Mouse (Mus musculus): ENCODE results near the gene Agmat. TPM values are rescaled to one million over a fixed set of nuclear protein-coding genes. Genes with fewer than 3 reads are reported as not detected.

Gene Agmat
- polyA plus RNA-seq, 1 experiment from 2014 or later = 18.0 TPM

DNA sequence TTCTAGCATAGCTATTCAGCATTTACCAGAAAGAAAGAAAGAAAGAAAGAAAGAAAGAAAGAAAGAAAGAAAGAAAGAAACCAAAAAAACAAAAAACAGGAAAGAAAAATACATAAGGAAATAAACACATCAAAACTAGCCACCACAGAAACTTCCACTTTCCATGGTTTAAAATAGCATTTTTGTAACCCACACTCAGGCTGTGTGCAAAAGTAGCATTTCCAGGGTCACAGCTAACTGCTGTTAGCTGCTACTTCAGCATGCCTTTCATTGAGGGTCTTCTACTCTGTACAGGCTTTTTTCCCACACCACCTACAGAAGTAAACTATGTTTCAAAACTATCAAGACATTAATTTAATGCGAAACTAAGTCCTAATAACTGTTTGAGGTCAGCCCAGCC is 27.2 kb upstream of the Agmat start:
- Histone ChIP-seq H3K4me3 (ENCODE audit: low read depth, low read length) (no peak overlapping the region), H3K27me3 (replicated peaks; ENCODE audit: control insufficient read depth, insufficient read depth, low read length) (no peaks in the 10 kb centered on the region), H3K9ac (ENCODE audit: low read depth, low read length) (no peak overlapping the region), H3K4me1 (replicated peaks; ENCODE audit: control insufficient read depth, insufficient read depth, low read length) (peaks cover 30% of the 10 kb centered on the region), H3K4me2 (no peak overlapping the region), H3K9me3 (ENCODE audit: control insufficient read depth, low read length) (no peaks in the 10 kb centered on the region), H3K36me3 (ENCODE audit: control insufficient read depth, insufficient read depth, low read length) (peaks cover 12% of the 10 kb centered on the region), H3K27ac (ENCODE audit: low read depth, low read length) (no peak overlapping the region)
- WGBS = 96% methylated on average over 1 of the region's 1 CpGs
- ATAC-seq (replicated peaks; ENCODE audit: low FRiP score) (no peak), DNase-seq (ENCODE audit: low spot score) (no peak)

DNA sequence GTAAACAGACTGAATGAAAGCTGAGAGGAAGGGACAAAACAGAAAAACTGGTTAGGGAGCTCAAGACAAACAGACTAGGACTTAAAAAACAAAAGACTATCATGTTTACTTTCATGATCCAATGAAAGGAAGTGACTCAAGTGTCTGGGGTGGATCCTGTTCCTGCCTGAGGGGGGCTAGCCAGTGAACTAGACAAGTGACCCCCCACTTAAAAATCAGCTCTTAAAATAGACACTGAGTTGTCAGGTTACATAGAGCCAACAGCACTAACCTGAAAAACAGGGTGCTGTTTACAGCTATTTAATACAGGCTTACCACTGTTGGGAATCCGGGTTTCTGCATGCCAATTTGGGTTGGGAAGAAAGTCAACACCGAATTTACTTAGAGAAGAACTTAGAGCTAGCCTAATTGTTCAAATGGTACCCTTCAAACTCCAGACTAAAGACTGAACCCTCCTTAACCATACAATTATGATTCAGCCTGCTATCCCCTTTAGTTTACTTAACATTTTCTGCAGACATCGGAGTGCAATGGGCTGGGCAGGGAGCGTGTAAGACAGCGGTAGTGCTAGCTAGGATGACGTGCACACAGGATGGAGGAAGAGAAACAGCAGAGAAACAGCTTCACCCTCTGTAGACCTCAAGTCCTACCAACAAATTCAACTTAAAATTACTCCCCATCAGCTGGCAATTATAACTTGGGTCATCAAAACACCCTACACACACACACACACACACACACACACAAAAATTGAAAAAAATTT is 25.5 kb upstream of the Agmat start:
- 70% methylated on average over 6 of the region's 6 CpGs for WGBS
- DNase-seq (ENCODE audit: low spot score) (no peak), ATAC-seq (replicated peaks; ENCODE audit: low FRiP score) (no peak)
- no peaks in the 10 kb centered on the region for H3K27me3 ChIP-seq (replicated peaks; ENCODE audit: control insufficient read depth, insufficient read depth, low read length)
- peaks cover 12% of the 10 kb centered on the region for H3K36me3 ChIP-seq (ENCODE audit: control insufficient read depth, insufficient read depth, low read length)
- peak overlapping the region; percentile 22; the same call in 1 of the 2 replicates for H3K9ac ChIP-seq (ENCODE audit: low read depth, low read length)
- H3K4me3 ChIP-seq (ENCODE audit: low read depth, low read length) = peak overlapping the region; percentile 100
- no peak overlapping the region for H3K27ac ChIP-seq (ENCODE audit: low read depth, low read length)
- no peaks in the 10 kb centered on the region for H3K9me3 ChIP-seq (ENCODE audit: control insufficient read depth, low read length)
- H3K4me2 ChIP-seq = peak overlapping the region; percentile 91
- peaks cover 28% of the 10 kb centered on the region for H3K4me1 ChIP-seq (replicated peaks; ENCODE audit: control insufficient read depth, insufficient read depth, low read length)

- DNase-seq (ENCODE audit: low spot score) (no peak), ATAC-seq (replicated peaks; ENCODE audit: low FRiP score) (no peak)
- H3K4me3 ChIP-seq (ENCODE audit: low read depth, low read length) = peak overlapping the region; percentile 100
- H3K27me3 ChIP-seq (replicated peaks; ENCODE audit: control insufficient read depth, insufficient read depth, low read length) = no peaks in the 10 kb centered on the region
- no peak overlapping the region for H3K27ac ChIP-seq (ENCODE audit: low read depth, low read length)
- H3K9ac ChIP-seq (ENCODE audit: low read depth, low read length) = peak overlapping the region; percentile 86
- H3K36me3 ChIP-seq (ENCODE audit: control insufficient read depth, insufficient read depth, low read length) = peaks cover 10% of the 10 kb centered on the region
- WGBS = 56% methylated on average over 6 of the region's 6 CpGs
- H3K4me2 ChIP-seq = peak overlapping the region; percentile 91
- H3K4me1 ChIP-seq (replicated peaks; ENCODE audit: control insufficient read depth, insufficient read depth, low read length) = peaks cover 28% of the 10 kb centered on the region
- no peaks in the 10 kb centered on the region for H3K9me3 ChIP-seq (ENCODE audit: control insufficient read depth, low read length)
These were observed 24.5 kb upstream of the Agmat start for GRCm38 (mm10) chr4:141721961-141722360.

DNA sequence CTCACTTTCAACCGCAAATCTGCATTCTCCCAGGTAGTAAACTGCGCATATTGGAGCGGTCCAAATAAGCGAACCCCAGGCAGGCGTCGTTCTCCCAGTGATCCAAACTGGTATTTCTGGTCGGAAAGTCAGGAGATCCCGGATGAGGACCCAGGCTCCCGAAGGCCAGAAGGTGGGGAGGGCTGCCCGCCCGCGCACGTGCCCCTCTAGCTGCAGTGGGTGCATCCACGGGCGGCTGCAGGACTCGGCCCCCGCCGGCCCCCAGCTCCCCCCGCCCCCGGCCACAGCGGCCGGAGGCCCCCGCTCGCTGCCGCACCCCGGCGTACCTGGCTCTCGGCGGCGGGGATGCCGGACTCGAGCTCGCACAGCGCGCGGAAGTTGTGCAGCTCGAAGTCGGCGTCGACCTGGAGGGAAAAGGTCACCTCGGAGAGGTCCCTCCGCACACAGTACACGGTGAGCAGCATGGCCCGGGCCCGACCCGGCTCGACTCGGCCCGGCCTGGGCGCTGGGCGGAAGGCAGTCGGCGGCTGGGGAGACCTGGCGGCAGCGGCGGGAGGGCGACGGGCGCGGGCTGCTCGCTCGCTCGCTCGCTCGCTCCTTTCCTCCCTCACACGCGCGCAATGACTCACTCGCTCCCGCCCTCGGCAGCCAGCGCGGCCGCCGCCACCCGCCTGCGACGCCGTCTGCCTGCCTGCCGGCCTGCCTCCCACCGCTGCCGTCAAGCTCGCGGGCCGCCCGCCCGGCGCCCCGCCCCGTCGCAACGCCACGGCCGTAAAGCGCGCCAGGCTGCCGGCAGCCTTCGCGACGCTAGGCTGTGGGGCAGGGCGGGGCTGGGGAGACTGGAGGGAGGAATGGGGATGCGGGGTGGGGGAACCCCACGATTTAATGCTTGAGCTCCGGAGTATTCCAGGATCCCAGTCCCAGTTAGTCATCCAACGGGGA is 23.5 kb upstream of the Agmat start, which contains the start of gene Ddi2:
Gene Ddi2, minus strand, starts transcription at position 689 of the 942 bp plus-strand sequence.
- under 1% methylated on average over 93 of the region's 105 CpGs for WGBS
- peaks cover 28% of the 10 kb centered on the region for H3K4me1 ChIP-seq (replicated peaks; ENCODE audit: control insufficient read depth, insufficient read depth, low read length)

GRCm38 (mm10) chr4:141723673-141724068 is 22.8 kb upstream of the Agmat start:
- no peak for DNase-seq (ENCODE audit: low spot score)
- no peaks in the 10 kb centered on the region for H3K27me3 ChIP-seq (replicated peaks; ENCODE audit: control insufficient read depth, insufficient read depth, low read length)
- H3K36me3 ChIP-seq (ENCODE audit: control insufficient read depth, insufficient read depth, low read length) = peaks cover 10% of the 10 kb centered on the region
- 15% methylated on average over 13 of the region's 13 CpGs for WGBS
- H3K4me1 ChIP-seq (replicated peaks; ENCODE audit: control insufficient read depth, insufficient read depth, low read length) = peaks cover 28% of the 10 kb centered on the region
- peak overlapping the region; percentile 100 for H3K4me3 ChIP-seq (ENCODE audit: low read depth, low read length)
- no peaks in the 10 kb centered on the region for H3K9me3 ChIP-seq (ENCODE audit: control insufficient read depth, low read length)
- ATAC-seq (replicated peaks; ENCODE audit: low FRiP score) = peak; percentile 61
- H3K9ac ChIP-seq (ENCODE audit: low read depth, low read length) = peak overlapping the region; percentile 86
- peak overlapping the region; percentile 91 for H3K4me2 ChIP-seq
- H3K27ac ChIP-seq (ENCODE audit: low read depth, low read length) = peak overlapping the region; percentile 85; the same call in 1 of the 2 replicates

More for the DNA sequence above, 23.5 kb upstream of the Agmat start, which contains the start of gene Ddi2:
- peak within 1 kb of the TSS; percentile 100 for H3K4me3 ChIP-seq (ENCODE audit: low read depth, low read length)
- ATAC-seq (replicated peaks; ENCODE audit: low FRiP score) = peak; percentile 80
- H3K9me3 ChIP-seq (ENCODE audit: control insufficient read depth, low read length) = no peaks in the 10 kb centered on the region
- peaks cover 10% of the 10 kb centered on the region for H3K36me3 ChIP-seq (ENCODE audit: control insufficient read depth, insufficient read depth, low read length)
- H3K4me2 ChIP-seq = peak within 1 kb of the TSS; percentile 91
- peak within 1 kb of the TSS; percentile 85 for H3K27ac ChIP-seq (ENCODE audit: low read depth, low read length)
- H3K27me3 ChIP-seq (replicated peaks; ENCODE audit: control insufficient read depth, insufficient read depth, low read length) = no peaks in the 10 kb centered on the region
- H3K9ac ChIP-seq (ENCODE audit: low read depth, low read length) = peak within 1 kb of the TSS; percentile 86
- DNase-seq (ENCODE audit: low spot score) = peak; percentile 89

- Histone ChIP-seq H3K36me3 (ENCODE audit: control insufficient read depth, insufficient read depth, low read length) (peaks cover 10% of the 10 kb centered on the region), H3K4me2 (peak overlapping the region; percentile 6; the same call in 1 of the 2 replicates), H3K4me1 (replicated peaks; ENCODE audit: control insufficient read depth, insufficient read depth, low read length) (peaks cover 26% of the 10 kb centered on the region), H3K9ac (ENCODE audit: low read depth, low read length) (no peak overlapping the region), H3K9me3 (ENCODE audit: control insufficient read depth, low read length) (no peaks in the 10 kb centered on the region), H3K27ac (ENCODE audit: low read depth, low read length) (no peak overlapping the region; the same call in 1 of the 2 replicates), H3K27me3 (replicated peaks; ENCODE audit: control insufficient read depth, insufficient read depth, low read length) (no peaks in the 10 kb centered on the region), H3K4me3 (ENCODE audit: low read depth, low read length) (no peak overlapping the region)
- no peak for DNase-seq (ENCODE audit: low spot score)
- 54% methylated on average over 11 of the region's 11 CpGs for WGBS
- no peak for ATAC-seq (replicated peaks; ENCODE audit: low FRiP score)
These were observed 21.9 kb upstream of the Agmat start for GRCm38 (mm10) chr4:141724594-141724993.

DNA sequence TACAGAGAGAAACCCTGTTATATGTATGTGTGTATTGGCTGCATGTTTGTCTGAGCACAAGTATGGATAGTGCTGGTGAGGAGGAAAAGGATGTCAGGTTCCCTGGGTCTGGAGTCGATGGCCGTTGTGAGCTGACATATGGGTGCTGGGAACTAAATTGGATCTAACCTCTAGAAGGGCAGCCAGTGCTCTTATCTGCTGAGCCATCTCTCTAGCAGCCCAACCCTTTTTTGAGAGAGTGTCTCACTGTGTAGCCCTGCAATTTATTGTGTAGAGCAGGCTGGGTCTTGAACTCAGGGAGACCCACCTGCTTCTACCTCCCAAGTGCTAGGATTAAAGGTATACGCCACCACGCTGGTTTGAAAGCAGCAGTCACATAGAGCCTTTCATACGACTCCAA is 21.2 kb upstream of the Agmat start:
- no peaks in the 10 kb centered on the region for H3K27me3 ChIP-seq (replicated peaks; ENCODE audit: control insufficient read depth, insufficient read depth, low read length)
- H3K4me1 ChIP-seq (replicated peaks; ENCODE audit: control insufficient read depth, insufficient read depth, low read length) = peaks cover 21% of the 10 kb centered on the region
- H3K4me2 ChIP-seq = no peak overlapping the region
- ATAC-seq (replicated peaks; ENCODE audit: low FRiP score) (no peak), DNase-seq (ENCODE audit: low spot score) (no peak)
- no peaks in the 10 kb centered on the region for H3K9me3 ChIP-seq (ENCODE audit: control insufficient read depth, low read length)
- no peak overlapping the region for H3K4me3 ChIP-seq (ENCODE audit: low read depth, low read length)
- WGBS = 75% methylated on average over 5 of the region's 5 CpGs
- H3K36me3 ChIP-seq (ENCODE audit: control insufficient read depth, insufficient read depth, low read length) = peaks cover 4% of the 10 kb centered on the region
- no peak overlapping the region; the same call in 1 of the 2 replicates for H3K27ac ChIP-seq (ENCODE audit: low read depth, low read length)
- H3K9ac ChIP-seq (ENCODE audit: low read depth, low read length) = no peak overlapping the region

DNA sequence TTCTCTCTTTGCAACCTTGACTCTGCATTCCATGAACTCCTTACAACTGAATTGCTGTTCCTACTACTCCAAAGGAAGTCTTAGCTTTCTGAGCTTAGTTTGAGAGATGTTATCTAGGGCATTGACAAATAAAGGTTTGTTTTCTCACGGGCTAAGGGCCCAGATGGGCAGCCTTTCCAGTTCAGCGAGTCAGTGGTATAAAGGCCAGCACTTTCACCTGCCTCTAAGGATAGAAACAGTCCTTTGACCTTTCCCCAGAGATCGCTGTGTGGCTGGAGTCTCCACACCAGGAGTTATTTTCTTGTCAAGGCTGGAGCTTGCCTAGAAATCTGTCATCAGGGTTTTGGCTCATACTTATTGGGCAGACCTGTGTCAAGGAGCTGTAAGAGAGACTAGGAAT is 20.7 kb upstream of the Agmat start:
- DNase-seq (ENCODE audit: low spot score) = no peak
- Histone ChIP-seq H3K27me3 (replicated peaks; ENCODE audit: control insufficient read depth, insufficient read depth, low read length) (no peaks in the 10 kb centered on the region), H3K4me2 (no peak overlapping the region), H3K9me3 (ENCODE audit: control insufficient read depth, low read length) (no peaks in the 10 kb centered on the region), H3K9ac (ENCODE audit: low read depth, low read length) (no peak overlapping the region), H3K4me3 (ENCODE audit: low read depth, low read length) (no peak overlapping the region), H3K36me3 (ENCODE audit: control insufficient read depth, insufficient read depth, low read length) (peaks cover 1% of the 10 kb centered on the region; the same call in 1 of the 2 replicates), H3K4me1 (replicated peaks; ENCODE audit: control insufficient read depth, insufficient read depth, low read length) (peaks cover 21% of the 10 kb centered on the region), H3K27ac (ENCODE audit: low read depth, low read length) (no peak overlapping the region)
- 51% methylated on average over 3 of the region's 3 CpGs for WGBS
- no peak for ATAC-seq (replicated peaks; ENCODE audit: low FRiP score)
